Mouse (Mus musculus): ENCODE measurements around the gene Mad1l1. TPM values are rescaled to one million over a fixed set of nuclear protein-coding genes. Genes with fewer than 3 reads are reported as not detected.
A peak's percentile ranks its signal among the peaks of the same experiment; 100 is the strongest.
"Not testable (repeated sequence)": the region's sequence is repeated elsewhere in the genome, so short reads cannot be mapped to it uniquely, and the experiment has no call there.

Mad1l1 gene
- total RNA-seq, 2 experiments from 2014 or later, result 15.2 to 16.3 TPM

DNA sequence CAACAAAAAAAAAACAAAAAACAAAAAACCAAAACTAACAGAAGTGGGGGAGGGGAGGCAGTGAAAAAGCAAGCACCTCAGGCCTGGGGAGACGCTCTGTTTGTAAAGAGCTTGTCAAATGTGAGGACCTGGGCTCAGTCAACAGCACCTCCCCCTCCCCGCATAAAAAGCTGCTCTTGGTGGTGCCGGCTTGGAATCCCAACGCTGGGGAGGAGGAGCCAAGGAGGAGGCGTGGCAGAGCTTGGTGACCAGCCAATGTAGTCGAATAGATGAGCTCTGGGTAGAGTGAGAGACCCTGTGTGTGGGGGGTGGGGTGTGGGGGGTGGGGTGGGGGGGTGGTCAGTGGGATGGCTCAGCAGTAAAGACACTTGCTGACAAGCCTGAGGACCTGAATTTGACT is 322.4 kb downstream of the Mad1l1 start:
- no peak for DNase-seq

DNA sequence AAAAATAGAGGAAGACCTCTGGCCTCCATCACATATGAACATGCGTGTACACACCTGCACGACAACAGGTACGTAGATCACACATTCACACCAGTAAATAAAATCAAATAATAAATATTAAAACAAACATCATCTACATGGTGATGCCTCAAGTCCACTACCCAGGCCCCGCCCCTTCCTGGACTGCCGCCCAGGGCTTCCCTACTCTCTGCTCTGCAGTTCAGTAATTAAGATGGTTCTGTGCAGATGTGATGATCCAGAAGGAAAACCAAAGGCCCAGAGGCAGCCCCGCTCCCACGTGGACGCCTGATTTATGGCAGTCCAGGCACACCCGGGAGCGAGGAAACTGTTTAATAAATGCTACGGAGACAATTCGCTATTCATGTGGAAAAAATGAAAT is 323.0 kb downstream of the Mad1l1 start:
- DNase-seq, result not testable (repeated sequence)

DNA sequence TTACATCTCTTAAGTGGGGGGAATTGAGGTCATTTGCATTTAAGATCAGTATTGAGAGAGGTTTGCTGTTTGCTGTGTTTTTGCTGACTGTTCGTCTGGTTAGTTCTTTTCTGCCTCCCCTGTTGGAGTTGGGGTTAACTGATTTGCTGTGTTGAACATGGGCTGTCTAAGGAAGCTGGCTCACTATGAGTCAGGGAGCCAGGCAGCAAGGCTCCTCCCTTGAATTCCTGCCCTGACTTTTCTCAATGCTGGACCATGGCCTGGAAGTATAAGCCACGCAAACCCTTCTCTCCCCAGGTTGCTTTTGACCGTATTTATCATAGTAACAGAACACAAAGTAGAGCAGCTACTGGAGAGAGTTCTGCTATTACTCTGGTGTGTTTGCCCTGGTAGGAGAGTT is 329.8 kb downstream of the Mad1l1 start:
- no peak for DNase-seq

DNA sequence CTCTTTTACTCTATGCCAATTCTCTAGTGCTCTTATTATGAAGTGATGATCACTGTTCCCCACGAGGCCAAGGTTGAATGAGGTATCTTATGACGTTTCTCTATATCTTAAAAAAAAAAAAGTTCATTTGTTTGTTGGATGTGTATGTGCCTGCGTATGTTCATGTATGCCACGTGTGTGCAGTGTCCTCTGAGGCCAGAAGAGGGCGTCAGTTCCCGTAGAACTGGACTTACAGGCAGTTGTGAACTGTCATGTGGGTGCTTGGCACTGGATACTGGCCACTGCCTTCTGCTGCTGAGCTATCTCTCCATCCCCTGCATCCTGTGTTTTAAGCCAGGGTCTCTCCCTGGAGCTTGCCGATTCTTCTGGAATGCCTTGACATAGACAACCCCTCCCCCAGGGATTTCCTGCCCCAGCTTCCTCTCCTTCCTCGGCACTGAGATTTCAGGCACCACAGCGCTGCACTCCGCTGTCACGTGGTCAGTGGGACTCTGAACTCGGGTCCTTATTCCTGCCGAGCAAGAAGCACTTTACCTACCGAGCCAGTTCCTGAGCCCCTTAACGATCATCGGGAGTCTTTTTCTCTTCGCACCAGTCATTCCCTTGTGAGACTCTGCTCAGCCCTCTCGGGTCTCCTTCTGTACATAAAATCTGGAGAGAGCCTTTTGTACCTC is 336.1 kb downstream of the Mad1l1 start:
- no peak for DNase-seq

DNA sequence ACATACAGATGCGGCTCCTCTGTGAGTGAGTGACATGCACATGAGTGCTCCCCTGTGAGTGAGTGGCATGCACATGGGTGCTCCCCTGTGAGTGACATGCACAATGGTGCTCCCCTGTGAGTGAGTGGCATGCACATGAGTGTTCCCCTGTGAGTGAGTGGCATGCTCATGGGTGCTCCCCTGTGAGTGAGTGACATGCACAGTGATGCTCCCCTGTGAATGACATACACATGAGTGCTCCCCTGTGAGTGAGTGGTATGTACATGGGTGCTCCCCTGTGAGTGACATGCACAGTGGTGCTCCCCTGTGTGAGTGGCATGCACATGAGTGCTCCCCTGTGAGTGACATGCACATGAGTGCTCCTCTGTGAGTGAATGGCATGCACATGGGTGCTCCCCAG is 339.4 kb downstream of the Mad1l1 start:
- no peak for DNase-seq

DNA sequence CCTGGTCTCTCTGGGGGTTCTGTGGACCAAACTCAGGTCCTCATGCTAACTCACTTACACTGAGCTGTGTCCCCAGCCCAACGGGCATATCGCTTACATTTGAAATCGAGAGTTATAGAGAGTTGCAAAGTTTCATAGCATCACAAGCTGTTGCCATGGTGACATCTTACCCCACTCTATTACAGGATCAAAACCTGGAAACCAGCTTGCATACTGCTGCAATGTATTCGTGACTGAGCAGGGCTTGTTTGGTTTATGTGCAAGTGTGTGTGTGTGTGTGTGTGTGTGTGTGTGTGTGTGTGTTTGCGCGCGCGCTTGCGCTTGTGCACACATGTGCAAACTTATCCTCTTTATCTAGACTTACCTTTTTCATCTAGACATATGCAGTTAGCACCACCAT is 342.0 kb downstream of the Mad1l1 start:
- DNase-seq, result no peak

DNA sequence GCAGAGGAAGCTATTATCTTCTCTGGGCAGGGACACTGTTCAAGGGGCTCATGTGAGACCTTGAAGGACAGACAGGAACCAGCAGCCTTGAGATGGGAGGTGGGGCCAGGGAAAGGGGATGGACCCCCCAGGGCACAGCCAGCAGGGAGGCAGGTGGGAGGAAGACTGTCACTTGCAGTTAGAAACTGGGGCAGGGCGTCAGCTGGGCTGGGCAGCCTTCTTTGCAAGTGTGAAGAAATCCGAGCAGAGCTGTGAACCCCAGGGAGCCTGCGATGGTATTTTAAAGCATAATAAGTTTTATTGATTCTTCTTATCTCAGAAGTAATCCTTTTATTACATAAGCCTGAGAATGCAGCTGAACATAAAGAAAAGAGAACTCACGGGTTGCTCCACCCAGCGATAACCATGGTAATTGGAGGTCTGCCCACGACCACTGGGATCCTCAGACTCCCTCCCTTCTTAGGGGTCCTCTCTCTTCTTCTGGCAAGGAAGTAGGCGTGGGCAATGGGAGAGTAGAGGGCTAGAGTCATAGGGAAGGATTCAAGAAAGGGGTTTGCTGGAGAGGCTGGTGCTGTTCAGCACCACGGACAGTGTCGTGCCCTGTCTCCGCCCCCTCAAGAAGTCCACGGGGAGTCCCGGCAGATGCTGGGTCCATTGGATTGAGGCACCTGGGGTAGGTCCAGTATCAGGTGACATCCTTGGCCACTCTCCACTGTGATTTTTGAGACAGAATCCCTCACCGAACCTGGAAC is 342.7 kb downstream of the Mad1l1 start:
- no peak for DNase-seq

DNA sequence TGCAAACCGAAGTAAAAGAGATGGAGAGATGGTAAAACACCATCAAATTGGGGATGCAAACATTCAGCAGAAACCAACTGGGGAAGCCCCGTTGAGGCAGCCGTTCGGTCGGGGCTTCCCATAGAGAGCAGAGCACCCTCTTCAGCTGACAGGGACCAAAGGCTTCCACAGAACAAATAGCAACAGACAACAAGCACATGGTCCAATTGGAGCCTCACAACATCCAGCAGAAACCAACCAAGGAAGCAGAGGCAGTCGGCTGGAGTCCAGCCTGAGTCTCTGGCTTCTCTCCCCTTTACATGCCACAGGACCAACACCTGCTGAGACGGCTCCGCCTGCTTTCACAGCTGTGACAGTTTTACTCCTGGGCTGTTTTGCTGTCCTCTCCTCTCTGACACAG is 343.9 kb downstream of the Mad1l1 start:
- DNase-seq, result no peak

DNA sequence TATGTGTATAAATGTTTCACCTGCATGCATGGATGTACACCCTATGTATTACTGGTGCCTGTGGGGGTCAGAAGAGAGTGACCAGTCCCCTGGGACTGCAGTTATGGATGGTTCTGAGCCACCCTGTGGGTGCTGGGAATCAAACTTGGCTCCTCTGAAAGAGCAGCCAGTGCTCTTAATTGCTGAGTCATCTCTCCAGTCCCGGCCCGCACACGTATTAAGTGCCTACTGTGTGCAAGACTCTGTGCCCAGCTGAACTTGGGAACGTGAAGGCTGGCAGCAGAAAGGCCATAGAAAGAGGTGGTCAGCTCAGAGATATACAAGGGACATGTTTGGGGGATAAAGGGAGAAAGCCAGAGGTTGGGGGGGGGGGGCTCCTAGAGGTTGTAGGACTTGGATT is 344.8 kb downstream of the Mad1l1 start:
- DNase-seq, result no peak

DNA sequence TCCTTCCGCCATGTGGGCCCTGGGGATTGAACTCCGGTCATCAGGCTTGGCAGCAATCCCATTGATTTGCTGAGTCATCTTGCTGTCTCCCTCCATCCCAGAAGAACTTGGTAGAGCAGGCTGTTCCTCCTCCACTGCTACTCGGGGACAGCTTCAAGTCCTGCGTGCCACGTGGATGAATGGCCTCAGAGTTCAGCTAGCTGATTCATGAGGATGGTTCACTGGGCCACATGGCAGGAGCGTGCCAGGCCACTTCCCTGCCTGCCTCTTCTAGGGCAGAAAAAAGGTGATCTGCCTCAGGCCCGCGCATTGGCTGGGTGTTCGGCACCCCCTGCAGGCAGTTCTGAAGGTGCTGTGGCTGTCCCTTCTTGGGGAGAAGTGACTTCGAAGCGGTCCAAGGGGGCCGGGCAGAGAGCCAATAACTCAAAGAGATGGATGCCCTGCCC is 351.1 kb downstream of the Mad1l1 start:
- peak in 1 of 2 experiments; percentile 24 for DNase-seq

DNA sequence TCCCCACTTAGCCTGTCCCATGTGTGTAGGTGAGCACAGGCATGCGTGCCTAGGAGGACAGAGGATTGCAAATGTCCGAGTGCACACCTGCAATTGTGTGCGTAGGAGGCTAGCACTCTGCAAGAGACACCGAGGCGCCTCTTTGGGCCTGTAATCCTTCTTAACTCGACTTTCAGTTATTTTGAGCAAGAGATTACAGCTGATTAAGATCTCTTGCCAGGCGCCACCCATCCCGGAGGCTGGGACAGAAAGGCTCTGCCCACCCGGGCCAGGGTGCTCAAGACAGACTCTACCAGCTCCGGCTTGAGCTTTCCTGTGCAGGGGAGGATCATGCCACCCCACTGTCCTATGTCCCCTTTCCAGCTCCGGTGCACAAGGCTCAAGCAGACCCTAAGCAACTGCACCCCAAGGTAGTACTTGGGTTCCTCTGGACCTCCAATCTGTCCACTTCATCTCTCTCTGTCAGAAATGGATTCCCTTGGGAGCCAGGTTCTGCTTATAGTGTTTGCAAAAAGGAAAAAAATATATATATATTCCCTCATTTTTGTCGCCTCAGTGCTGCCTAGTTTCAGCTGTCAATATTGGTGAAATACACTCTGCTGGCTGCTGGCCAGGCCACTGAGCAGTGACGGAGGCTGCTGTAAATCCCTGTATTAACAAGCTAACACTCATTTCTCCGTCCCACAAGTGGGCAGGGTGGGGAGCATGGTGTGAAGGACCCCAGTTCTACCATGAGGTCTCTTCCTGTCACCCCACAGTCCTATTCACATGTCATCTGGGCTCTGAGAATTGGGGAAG is 352.0 kb downstream of the Mad1l1 start:
- no peak for DNase-seq

DNA sequence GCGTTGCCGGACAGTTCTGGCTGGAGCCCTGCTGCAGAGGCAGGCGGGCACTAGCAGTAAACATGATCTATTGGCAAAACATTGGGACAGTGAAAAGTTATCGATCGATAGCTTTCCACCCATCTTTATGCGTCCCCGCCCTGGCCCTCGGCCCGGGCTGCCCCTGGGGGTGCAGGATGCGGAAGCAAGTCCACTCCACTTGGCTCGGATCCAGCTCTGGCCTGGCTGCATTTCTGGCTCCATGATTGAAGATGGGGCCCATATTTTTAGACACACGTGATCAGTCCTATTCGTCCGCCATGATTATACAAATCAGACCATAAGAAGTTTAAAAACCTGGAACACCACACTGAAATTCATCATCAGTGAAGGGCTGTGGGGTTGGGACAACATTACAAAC is 355.8 kb downstream of the Mad1l1 start:
- DNase-seq, result no peak

DNA sequence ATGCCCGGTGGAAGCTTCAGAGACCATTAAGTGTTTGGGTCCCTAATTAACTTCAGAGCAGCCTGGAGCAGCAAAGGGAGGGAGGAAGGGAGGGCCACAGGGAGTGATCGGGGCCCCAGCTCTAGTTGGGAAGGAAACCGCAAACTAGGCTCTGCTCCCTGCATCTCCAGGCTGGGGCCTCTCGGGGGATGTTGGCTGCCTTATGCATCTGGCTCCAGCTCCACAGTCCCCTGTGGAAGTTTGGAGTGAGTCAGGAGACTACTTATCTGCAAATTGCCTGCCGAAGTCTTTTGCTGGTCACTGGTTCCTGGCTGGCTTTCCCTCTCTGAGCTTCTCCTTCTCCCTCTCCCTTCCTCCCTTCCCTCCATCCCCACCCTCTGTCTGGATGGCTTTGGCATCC is 357.0 kb downstream of the Mad1l1 start:
- DNase-seq, result no peak

DNA sequence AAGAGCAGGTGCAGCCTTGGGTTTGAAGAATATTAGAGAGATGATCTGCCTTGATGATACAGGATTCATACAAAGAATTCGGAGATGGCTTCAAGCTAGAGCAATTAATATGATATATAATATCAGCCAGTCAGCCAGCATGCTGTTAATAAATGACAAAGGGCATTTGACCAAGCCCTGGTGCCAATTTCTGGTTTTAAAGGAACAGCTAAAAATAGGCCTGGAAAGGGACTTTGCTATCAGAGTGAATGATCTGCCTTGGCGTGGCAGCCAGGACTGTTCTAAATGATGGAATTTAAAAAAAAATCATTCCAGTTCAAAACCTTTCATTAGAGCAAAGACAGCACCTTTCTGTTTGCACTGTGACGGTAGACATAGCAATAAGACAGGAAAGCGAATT is 361.6 kb downstream of the Mad1l1 start:
- no peak for DNase-seq

Other genes starting within 250 kb of the Mad1l1 start
- 1 to 10 TPM; 4.0 to 5.6 TPM for gene Nudt1, start 104 bp upstream of the Mad1l1 start, total RNA-seq (2021)
- 1 to 10 TPM; 9.6 to 9.9 TPM for gene Mrm2, start 10.3 kb upstream of the Mad1l1 start, total RNA-seq (2021)
- 10 to 100 TPM; 11.4 to 11.6 TPM for gene Snx8, start 67.7 kb upstream of the Mad1l1 start, total RNA-seq (2021)
- 10 to 100 TPM; 89.9 to 95.7 TPM for gene Eif3b, start 97.8 kb upstream of the Mad1l1 start, total RNA-seq (2021)
- gene Gm4869, start 124.1 kb upstream of the Mad1l1 start, total RNA-seq (2021), result not detected
- gene Chst12, start 184.0 kb upstream of the Mad1l1 start, total RNA-seq (2021), result 10 to 100 TPM; 18.9 to 19.2 TPM
- gene Grifin, start 243.5 kb upstream of the Mad1l1 start, total RNA-seq (2021), result under 1 TPM in 1 of 2 experiments, not detected in 1; 0.62 TPM

Data from layer of hippocampus, postnatal 36 days (tissue).